Mouse (Mus musculus) midbrain, postnatal 0 days (tissue): ENCODE data around the gene Ell3. TPM values are rescaled to one million over a fixed set of nuclear protein-coding genes. Genes with fewer than 3 reads are reported as not detected.
"Not testable (repeated sequence)": the region's sequence is repeated elsewhere in the genome, so short reads cannot be mapped to it uniquely, and the experiment has no call there.

Experiments used
- ATAC-seq: fragments of 200-750 bp; cut with Nextera tagmentation; 2 replicates; pipeline ENCODE4 v1.8.0; 2017; ENCODE audit warnings: moderate number of reproducible peaks, mild to moderate bottlenecking, moderate TSS enrichment, moderate library complexity; ENCODE audit not compliant: low FRiP score
- DNase-seq: peaks from one replicate; pipeline ENCODE4 v3.0.0-alpha.2; 2015; ENCODE audit warnings: low spot score
- H3K27ac ChIP-seq: fragments of 300-500 bp; sonication (generic); 2 replicates; pipeline ENCODE4 v1.5.1; 2014; ENCODE audit warnings: low read depth, mild to moderate bottlenecking, low read length, mixed read lengths
- H3K27me3 ChIP-seq: fragments of 300-500 bp; sonication (generic); 2 replicates; pipeline ENCODE4 v1.6.1; 2014; ENCODE audit warnings: low read length, control low read depth, mixed read lengths; ENCODE audit not compliant: insufficient read depth
- H3K36me3 ChIP-seq: fragments of 300-500 bp; sonication (generic); 2 replicates; pipeline ENCODE4 v1.6.1; 2014; ENCODE audit warnings: low read length, control low read depth, mixed read lengths; ENCODE audit not compliant: insufficient read depth
- H3K4me1 ChIP-seq: fragments of 300-500 bp; sonication (generic); 2 replicates; pipeline ENCODE4 v1.6.1; 2014; ENCODE audit warnings: mild to moderate bottlenecking, control low read depth, antibody characterized with exemption, low read length, mixed read lengths; ENCODE audit not compliant: insufficient read depth
- H3K4me2 ChIP-seq: fragments of 300-500 bp; sonication (generic); 2 replicates; pipeline ENCODE4 v1.6.1; 2014; ENCODE audit warnings: low read depth, mild to moderate bottlenecking, low read length, mixed read lengths; ENCODE audit not compliant: poor library complexity, severe bottlenecking
- H3K4me3 ChIP-seq: fragments of 300-500 bp; sonication (generic); 2 replicates; pipeline ENCODE4 v1.5.1; 2014; ENCODE audit warnings: low read depth, mild to moderate bottlenecking, low read length, moderate library complexity
- H3K9ac ChIP-seq: fragments of 300-500 bp; sonication (generic); replicated peaks from 2 replicates; pipeline ENCODE4 v1.6.1; 2014; ENCODE audit warnings: mild to moderate bottlenecking, low read length, moderate library complexity, mixed read lengths; ENCODE audit not compliant: poor library complexity, severe bottlenecking
- H3K9me3 ChIP-seq: fragments of 300-500 bp; sonication (generic); 2 replicates; pipeline ENCODE4 v1.6.1; 2016; ENCODE audit warnings: low read length, control low read depth
- CTCF ChIP-seq: IDR thresholded peaks from 2 replicates; pipeline ENCODE4 v1.5.1; 2016; ENCODE audit warnings: antibody characterized with exemption, mild to moderate bottlenecking
- WGBS: fragments of 180-500 bp; shearing (Covaris S2); extraction: QIAGEN DNeasy Blood & Tissue Kit; methylation state at CpG from one replicate; pipeline ENCODE4 v1.1.7; 2014; 5-methylcytosine and 5-hydroxymethylcytosine counted together
- polyA plus RNA-seq: library from polyadenylated mRNA; unstranded; fragments of >200 nt; fragmentation: Nextera tagmentation; extraction: Ambion mirVana; gene quantifications from 2 replicates; pipeline ENCODE4 v1.2.1, GENCODE M21; 2015
- total RNA-seq: library from RNA; depleted of rRNA; stranded (reverse); fragments of >200 nt; gene quantifications from 2 replicates; pipeline ENCODE4 v1.2.3, GENCODE M21; 2014; rRNA removed

The Ell3 gene
- total RNA-seq (0.33 TPM in 1 of 2 replicates, not detected in the other), polyA plus RNA-seq (1.6 and 2.6 TPM in 2 replicates)

DNA sequence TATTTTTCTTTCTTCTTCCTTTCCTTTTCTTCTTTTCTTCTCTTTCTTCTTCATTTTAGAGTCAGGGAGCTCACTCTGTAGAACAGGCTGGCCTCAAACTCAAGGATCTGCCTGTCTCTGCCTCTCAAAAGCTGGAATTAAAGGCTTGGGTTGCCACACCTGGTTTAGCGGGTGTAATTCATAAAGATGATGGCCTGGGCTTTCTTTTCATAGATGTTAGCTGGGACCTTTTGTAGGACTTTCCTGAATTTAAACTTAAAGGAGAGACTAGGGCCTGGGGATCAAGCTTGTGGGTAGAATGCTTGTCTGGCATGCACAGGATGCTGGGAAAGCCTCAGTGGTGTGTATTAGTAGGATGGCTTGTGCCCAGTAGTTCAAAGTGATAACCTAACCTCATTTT is at the start of gene Ell3:
Gene Ell3 (minus strand): TSS at position 101 of the 400 bp plus-strand sequence.
- Histone ChIP-seq H3K4me1 (0 out of 2 replicates have a peak, but pooled peaks cover 4% of the 10 kb centered on the region), H3K4me3 (no peak within 1 kb of the TSS), H3K27me3 (peaks cover 8% of the 10 kb centered on the region; the same call in 1 of the 2 replicates), H3K27ac (no peak within 1 kb of the TSS), H3K36me3 (peaks cover 6% of the 10 kb centered on the region; the same call in 1 of the 2 replicates), H3K9me3 (no peaks in the 10 kb centered on the region), H3K9ac (no peak within 1 kb of the TSS), H3K4me2 (no peak within 1 kb of the TSS)
- TF ChIP-seq CTCF, result no peak
- 90% methylated on average over 1 of the region's 1 CpGs for WGBS
- no peak for ATAC-seq
- no peak for DNase-seq

DNA sequence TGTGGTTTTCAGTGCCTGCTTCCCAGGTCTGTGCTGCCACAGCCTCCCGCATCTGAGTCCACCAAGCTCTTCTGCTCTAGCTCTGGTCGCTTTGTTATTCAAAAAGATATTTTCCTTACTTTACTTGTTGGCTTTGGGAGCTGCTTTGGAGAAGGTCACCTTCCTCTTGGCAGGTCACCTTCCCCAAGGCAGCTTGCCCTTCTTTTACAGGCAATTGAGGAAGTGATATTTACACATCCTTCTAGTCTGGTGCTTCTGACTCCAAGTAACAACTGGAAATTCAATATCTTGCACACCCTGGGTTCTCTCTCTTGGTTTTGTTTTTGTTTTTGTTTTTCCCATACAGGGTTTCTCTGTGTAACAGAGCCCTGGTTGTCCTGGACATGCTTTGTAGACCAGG is 40.3 kb upstream of the Ell3 start:
- ATAC-seq, H3K4me1 ChIP-seq, H3K36me3 ChIP-seq, H3K4me2 ChIP-seq, DNase-seq, H3K4me3 ChIP-seq, H3K9ac ChIP-seq, H3K9me3 ChIP-seq, H3K27ac ChIP-seq, H3K27me3 ChIP-seq: not testable (repeated sequence)
- 100% methylated on average over 1 of the region's 2 CpGs for WGBS

DNA sequence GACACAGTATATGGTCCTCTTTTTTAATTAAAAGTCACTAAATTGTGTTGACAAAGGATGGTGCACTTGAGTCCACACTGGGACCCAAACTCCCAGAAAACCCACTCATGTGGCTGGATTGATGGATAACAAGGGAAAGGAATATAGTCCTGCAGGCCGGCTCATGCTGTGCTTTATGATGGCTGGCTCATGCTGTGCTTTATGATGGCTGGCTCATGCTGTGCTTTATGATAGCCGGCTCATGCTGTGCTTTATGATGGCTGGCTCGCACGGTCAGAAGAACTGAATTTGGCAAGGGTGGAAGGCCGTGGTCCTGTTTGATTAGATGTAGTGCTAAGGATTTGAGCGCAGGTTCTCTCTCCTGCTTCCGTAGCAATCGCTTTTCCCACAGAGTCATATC is 39.5 kb upstream of the Ell3 start:
- Histone ChIP-seq H3K27me3 (no peaks in the 10 kb centered on the region), H3K4me1 (no peaks in the 10 kb centered on the region), H3K4me3 (no peak overlapping the region), H3K9me3 (no peaks in the 10 kb centered on the region), H3K27ac (no peak overlapping the region), H3K4me2 (no peak overlapping the region), H3K36me3 (no peaks in the 10 kb centered on the region), H3K9ac (no peak overlapping the region)
- 38% methylated on average over 8 of the region's 8 CpGs for WGBS
- ATAC-seq, result no peak
- no peak for TF ChIP-seq CTCF
- no peak for DNase-seq

DNA sequence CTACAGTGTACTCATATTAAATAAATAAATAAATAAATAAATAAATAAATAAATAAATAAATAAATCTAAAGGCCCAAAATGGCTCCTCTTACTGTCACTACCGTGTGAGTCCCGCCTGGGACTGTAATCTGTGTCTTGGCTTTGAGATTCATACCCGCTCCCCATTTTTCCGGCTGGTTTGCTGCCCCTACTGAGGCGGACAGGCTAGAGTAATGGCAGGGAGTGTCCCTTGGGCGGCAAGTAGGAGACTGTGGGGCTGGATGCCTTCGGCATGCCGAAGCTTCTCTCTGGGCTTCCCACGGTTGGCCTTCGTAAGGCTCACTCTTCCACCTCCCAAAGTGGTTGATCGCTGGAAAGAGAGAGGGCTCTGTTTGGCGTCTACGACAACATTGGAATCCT is 36.8 kb upstream of the Ell3 start:
- not testable (repeated sequence) for H3K27me3 ChIP-seq, H3K36me3 ChIP-seq, DNase-seq, H3K4me1 ChIP-seq, ATAC-seq, H3K4me3 ChIP-seq, H3K9me3 ChIP-seq, H3K4me2 ChIP-seq, H3K27ac ChIP-seq, H3K9ac ChIP-seq
- WGBS, result 90% methylated on average over 13 of the region's 13 CpGs

DNA sequence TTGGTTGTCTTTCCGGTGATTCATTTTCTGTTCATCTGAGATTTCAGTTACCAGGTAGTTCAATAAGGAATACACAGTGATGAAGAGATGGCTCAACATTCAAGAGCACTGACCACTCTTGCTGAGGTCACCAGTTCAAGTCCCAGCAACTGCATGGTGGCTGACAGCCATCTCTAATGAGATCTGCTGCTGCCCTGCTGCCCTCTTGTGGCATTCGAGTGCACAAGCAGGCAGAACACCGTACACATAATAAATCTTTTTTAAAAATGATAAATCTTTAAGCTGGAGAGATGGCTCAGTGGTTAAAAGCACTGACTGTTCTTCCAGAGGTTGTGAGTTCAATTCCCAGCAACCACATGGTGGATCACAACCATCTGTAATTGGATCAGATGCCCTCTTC is 36.4 kb upstream of the Ell3 start:
- DNase-seq (no peak), ATAC-seq (no peak)
- Histone ChIP-seq H3K9me3 (no peaks in the 10 kb centered on the region), H3K27me3 (no peaks in the 10 kb centered on the region), H3K4me3 (no peak overlapping the region), H3K9ac (no peak overlapping the region), H3K4me2 (no peak overlapping the region), H3K27ac (no peak overlapping the region), H3K4me1 (no peaks in the 10 kb centered on the region), H3K36me3 (no peaks in the 10 kb centered on the region)
- peak; percentile 55 for TF ChIP-seq CTCF
- WGBS, result 66% methylated on average over 3 of the region's 3 CpGs

GRCm38 (mm10) chr2:121477491-121478266 is 33.6 kb upstream of the Ell3 start:
- H3K27ac ChIP-seq, result no peak overlapping the region
- no peak overlapping the region for H3K4me3 ChIP-seq
- no peaks in the 10 kb centered on the region for H3K9me3 ChIP-seq
- no peak overlapping the region for H3K9ac ChIP-seq
- no peak for TF ChIP-seq CTCF
- H3K27me3 ChIP-seq, result no peaks in the 10 kb centered on the region
- ATAC-seq, result no peak
- 78% methylated on average over 3 of the region's 3 CpGs for WGBS
- H3K36me3 ChIP-seq, result no peaks in the 10 kb centered on the region
- no peak overlapping the region for H3K4me2 ChIP-seq
- DNase-seq, result no peak
- no peaks in the 10 kb centered on the region for H3K4me1 ChIP-seq

DNA sequence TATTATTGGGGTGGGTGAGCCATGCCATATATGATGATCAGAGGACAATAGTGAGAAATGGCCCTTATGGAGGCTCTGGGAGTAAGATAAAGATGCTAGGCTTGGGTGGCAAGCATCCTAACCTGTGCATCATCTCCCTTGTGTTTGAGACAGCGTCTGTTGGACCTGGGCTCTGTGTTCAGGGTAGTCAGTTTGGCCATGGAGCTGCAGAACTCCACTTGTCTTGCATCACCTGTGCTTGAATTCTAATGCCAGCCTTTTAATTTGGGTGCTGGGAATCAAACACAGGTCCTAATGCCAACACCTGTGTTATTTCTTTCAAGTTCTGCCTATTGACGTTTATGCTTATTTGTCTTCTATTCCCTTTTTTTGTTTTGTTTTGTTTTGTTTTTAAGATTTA is 31.2 kb upstream of the Ell3 start:
- not testable (repeated sequence) for H3K27ac ChIP-seq, H3K36me3 ChIP-seq, DNase-seq, H3K4me1 ChIP-seq, H3K27me3 ChIP-seq, H3K9me3 ChIP-seq, H3K4me2 ChIP-seq, H3K4me3 ChIP-seq, H3K9ac ChIP-seq, ATAC-seq
- 99% methylated on average over 2 of the region's 2 CpGs for WGBS
